Mouse (Mus musculus): ENCODE measurements at regions not wholly inside any gene's neighbourhood (a gene's known extent, or its start where the extent isn't known, plus 50 kb on each side); places are given as distances from the start of the nearest gene placed in this dataset.
A peak's percentile ranks its signal among the peaks of the same experiment; 100 is the strongest.

DNA sequence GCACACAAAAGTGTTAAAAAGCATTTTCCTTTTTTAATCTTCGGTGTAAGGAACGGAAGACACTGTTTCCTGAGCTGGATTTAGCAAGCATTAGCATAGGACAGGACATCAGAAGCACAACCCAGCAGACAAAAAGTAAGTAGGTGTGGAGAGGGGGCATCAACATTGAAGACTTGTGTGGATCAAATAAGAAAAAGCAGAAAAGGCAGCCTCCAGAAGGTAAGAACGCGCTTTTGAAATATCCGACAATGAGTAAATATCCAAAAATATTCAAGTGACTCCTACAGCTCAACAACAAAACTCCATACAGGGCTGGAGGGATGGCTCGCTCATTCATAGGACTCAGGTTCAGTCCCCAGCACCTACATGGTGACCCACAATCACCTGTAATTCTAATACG, 286.9 kb downstream of the Pdcd6ip start:
- no peaks in the 10 kb centered on the region for H3K27me3 ChIP-seq (ENCODE audit: insufficient read depth, low read length)
- no peak for TF ChIP-seq CTCF (IDR thresholded peaks at IDR 0.05; ENCODE audit: low read depth)
- no peak for TF ChIP-seq EP300 (IDR thresholded peaks at IDR 0.05; ENCODE audit: low read depth)
- no peak overlapping the region for H3K4me3 ChIP-seq (ENCODE audit: low read depth, low read length)
- DNase-seq (no peak), ATAC-seq (no peak)
- H3K4me2 ChIP-seq (ENCODE audit: low read depth, low read length): no peak overlapping the region
- no peak overlapping the region for H3K27ac ChIP-seq (ENCODE audit: low read depth)
- H3K9ac ChIP-seq (replicated peaks): no peak overlapping the region
- no peaks in the 10 kb centered on the region for H3K36me3 ChIP-seq (replicated peaks; ENCODE audit: insufficient read depth, low read length)
- WGBS (ENCODE audit: insufficient replicate concordance): 84% methylated on average over 7 of the region's 7 CpGs
- no peaks in the 10 kb centered on the region for H3K9me3 ChIP-seq (ENCODE audit: low read length)
- H3K4me1 ChIP-seq (ENCODE audit: insufficient read depth): no peaks in the 10 kb centered on the region

- Histone ChIP-seq H3K36me3 (replicated peaks; ENCODE audit: insufficient read depth, low read length) (no peaks in the 10 kb centered on the region), H3K9me3 (ENCODE audit: low read length) (no peaks in the 10 kb centered on the region), H3K4me1 (ENCODE audit: insufficient read depth) (no peaks in the 10 kb centered on the region), H3K4me2 (ENCODE audit: low read depth, low read length) (no peak overlapping the region), H3K27me3 (ENCODE audit: insufficient read depth, low read length) (no peaks in the 10 kb centered on the region), H3K27ac (ENCODE audit: low read depth) (no peak overlapping the region), H3K4me3 (ENCODE audit: low read depth, low read length) (no peak overlapping the region), H3K9ac (replicated peaks) (no peak overlapping the region)
- ATAC-seq (no peak), DNase-seq (no peak)
- TF ChIP-seq CTCF (IDR thresholded peaks at IDR 0.05; ENCODE audit: low read depth): peak; percentile 45
- TF ChIP-seq EP300 (IDR thresholded peaks at IDR 0.05; ENCODE audit: low read depth): no peak
- 79% methylated on average over 1 of the region's 1 CpGs for WGBS (ENCODE audit: insufficient replicate concordance)
Measured at GRCm38 (mm10) chr9:113419801-113420200, 288.3 kb downstream of the Pdcd6ip start.

GRCm38 (mm10) chr9:113417106-113417505, 291.0 kb downstream of the Pdcd6ip start:
- H3K27me3 ChIP-seq (ENCODE audit: insufficient read depth, low read length): no peaks in the 10 kb centered on the region
- H3K4me2 ChIP-seq (ENCODE audit: low read depth, low read length): no peak overlapping the region
- H3K4me3 ChIP-seq (ENCODE audit: low read depth, low read length): no peak overlapping the region
- ATAC-seq (no peak), DNase-seq (no peak)
- H3K4me1 ChIP-seq (ENCODE audit: insufficient read depth): no peaks in the 10 kb centered on the region
- H3K27ac ChIP-seq (ENCODE audit: low read depth): no peak overlapping the region
- H3K9ac ChIP-seq (replicated peaks): no peak overlapping the region
- no peaks in the 10 kb centered on the region for H3K36me3 ChIP-seq (replicated peaks; ENCODE audit: insufficient read depth, low read length)
- whole genome bisulfite sequencing (ENCODE audit: insufficient replicate concordance): 70% methylated on average over 3 of the region's 3 CpGs
- H3K9me3 ChIP-seq (ENCODE audit: low read length): no peaks in the 10 kb centered on the region
- TF ChIP-seq EP300 (IDR thresholded peaks at IDR 0.05; ENCODE audit: low read depth) (no peak), CTCF (IDR thresholded peaks at IDR 0.05; ENCODE audit: low read depth) (no peak)

DNA sequence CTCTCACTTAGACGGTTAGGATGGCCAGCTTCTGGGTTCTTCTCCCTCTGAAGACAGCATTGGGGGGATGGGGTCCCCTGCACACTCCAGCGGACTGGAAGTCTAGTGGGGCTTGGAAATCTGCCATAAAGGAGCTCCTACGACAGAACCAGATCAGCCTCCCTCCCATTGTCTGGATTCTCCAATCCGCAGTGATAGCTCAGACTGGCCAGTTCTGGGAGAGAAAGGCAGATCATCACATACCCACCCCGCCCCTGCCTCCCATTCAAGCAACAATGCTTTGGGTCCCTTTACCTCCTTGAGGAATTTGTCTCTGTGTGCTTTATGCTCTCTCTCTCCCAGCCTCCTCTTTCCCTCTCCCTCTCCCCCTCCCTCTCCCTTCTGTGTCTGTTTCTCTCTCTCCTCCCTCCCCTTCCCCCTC, 292.5 kb downstream of the Pdcd6ip start:
- no peak overlapping the region for H3K4me2 ChIP-seq (ENCODE audit: low read depth, low read length)
- no peaks in the 10 kb centered on the region for H3K36me3 ChIP-seq (replicated peaks; ENCODE audit: insufficient read depth, low read length)
- H3K4me3 ChIP-seq (ENCODE audit: low read depth, low read length): no peak overlapping the region
- H3K27me3 ChIP-seq (ENCODE audit: insufficient read depth, low read length): no peaks in the 10 kb centered on the region
- no peak overlapping the region for H3K9ac ChIP-seq (replicated peaks)
- WGBS (ENCODE audit: insufficient replicate concordance): 51% methylated on average over 5 of the region's 5 CpGs
- H3K4me1 ChIP-seq (ENCODE audit: insufficient read depth): no peaks in the 10 kb centered on the region
- DNase-seq (no peak), ATAC-seq (no peak)
- TF ChIP-seq CTCF (IDR thresholded peaks at IDR 0.05; ENCODE audit: low read depth) (no peak), EP300 (IDR thresholded peaks at IDR 0.05; ENCODE audit: low read depth) (no peak)
- H3K9me3 ChIP-seq (ENCODE audit: low read length): no peaks in the 10 kb centered on the region
- no peak overlapping the region for H3K27ac ChIP-seq (ENCODE audit: low read depth)

GRCm38 (mm10) chr9:113414690-113415089, 293.4 kb downstream of the Pdcd6ip start:
- ATAC-seq: no peak
- 51% methylated on average over 1 of the region's 1 CpGs for WGBS (ENCODE audit: insufficient replicate concordance)

GRCm38 (mm10) chr9:113413851-113414250, 294.2 kb downstream of the Pdcd6ip start:
- no peak for DNase-seq
- Histone ChIP-seq H3K4me3 (ENCODE audit: low read depth, low read length) (no peak overlapping the region), H3K27ac (ENCODE audit: low read depth) (no peak overlapping the region), H3K4me2 (ENCODE audit: low read depth, low read length) (no peak overlapping the region), H3K36me3 (replicated peaks; ENCODE audit: insufficient read depth, low read length) (no peaks in the 10 kb centered on the region), H3K4me1 (ENCODE audit: insufficient read depth) (no peaks in the 10 kb centered on the region), H3K9me3 (ENCODE audit: low read length) (no peaks in the 10 kb centered on the region), H3K27me3 (ENCODE audit: insufficient read depth, low read length) (no peaks in the 10 kb centered on the region), H3K9ac (replicated peaks) (no peak overlapping the region)
- TF ChIP-seq CTCF (IDR thresholded peaks at IDR 0.05; ENCODE audit: low read depth) (no peak), EP300 (IDR thresholded peaks at IDR 0.05; ENCODE audit: low read depth) (no peak)
- 64% methylated on average over 3 of the region's 3 CpGs for WGBS (ENCODE audit: insufficient replicate concordance)
- no peak for ATAC-seq

More at GRCm38 (mm10) chr9:113414690-113415089, 293.4 kb downstream of the Pdcd6ip start:
- Histone ChIP-seq H3K36me3 (replicated peaks; ENCODE audit: insufficient read depth, low read length) (no peaks in the 10 kb centered on the region), H3K27me3 (ENCODE audit: insufficient read depth, low read length) (no peaks in the 10 kb centered on the region), H3K4me2 (ENCODE audit: low read depth, low read length) (no peak overlapping the region), H3K4me3 (ENCODE audit: low read depth, low read length) (no peak overlapping the region), H3K4me1 (ENCODE audit: insufficient read depth) (no peaks in the 10 kb centered on the region), H3K9ac (replicated peaks) (no peak overlapping the region), H3K27ac (ENCODE audit: low read depth) (no peak overlapping the region), H3K9me3 (ENCODE audit: low read length) (no peaks in the 10 kb centered on the region)
- no peak for DNase-seq
- no peak for TF ChIP-seq EP300 (IDR thresholded peaks at IDR 0.05; ENCODE audit: low read depth)
- no peak for TF ChIP-seq CTCF (IDR thresholded peaks at IDR 0.05; ENCODE audit: low read depth)

DNA sequence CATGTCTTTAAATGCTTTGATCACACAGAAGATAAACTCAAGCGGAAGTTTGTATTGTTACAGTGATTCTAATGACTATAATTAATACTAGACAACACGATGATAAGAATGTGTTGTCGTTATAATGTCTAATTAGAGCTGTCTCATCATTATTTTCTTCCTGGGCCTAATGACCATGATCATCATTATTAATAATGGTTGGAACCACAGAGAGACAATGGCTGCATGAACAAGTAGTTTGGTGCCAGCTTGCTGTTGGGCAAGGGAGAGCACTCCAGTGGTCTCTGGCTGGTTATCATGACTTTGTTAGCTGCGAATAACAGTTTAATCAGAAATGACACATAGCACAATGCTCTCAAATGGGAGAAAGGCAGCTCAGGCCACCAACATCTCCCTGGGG, 296.4 kb downstream of the Pdcd6ip start:
- no peak overlapping the region for H3K4me3 ChIP-seq (ENCODE audit: low read depth, low read length)
- H3K9ac ChIP-seq (replicated peaks): no peak overlapping the region
- no peak overlapping the region for H3K27ac ChIP-seq (ENCODE audit: low read depth)
- no peak for DNase-seq
- H3K27me3 ChIP-seq (ENCODE audit: insufficient read depth, low read length): no peaks in the 10 kb centered on the region
- ATAC-seq: no peak
- WGBS (ENCODE audit: insufficient replicate concordance): 75% methylated on average over 4 of the region's 4 CpGs
- H3K4me1 ChIP-seq (ENCODE audit: insufficient read depth): no peaks in the 10 kb centered on the region
- TF ChIP-seq CTCF (IDR thresholded peaks at IDR 0.05; ENCODE audit: low read depth) (no peak), EP300 (IDR thresholded peaks at IDR 0.05; ENCODE audit: low read depth) (no peak)
- no peaks in the 10 kb centered on the region for H3K9me3 ChIP-seq (ENCODE audit: low read length)
- H3K36me3 ChIP-seq (replicated peaks; ENCODE audit: insufficient read depth, low read length): no peaks in the 10 kb centered on the region
- no peak overlapping the region for H3K4me2 ChIP-seq (ENCODE audit: low read depth, low read length)

Measured in liver, postnatal 0 days (tissue).